Mouse (Mus musculus) embryonic facial prominence, embryonic 12.5 days (tissue): ENCODE measurements around the gene Chrdl2. TPM values are rescaled to one million over a fixed set of nuclear protein-coding genes. Genes with fewer than 3 reads are reported as not detected.

Source experiments
- ATAC-seq: fragments of 200-750 bp; cut with Nextera tagmentation; 2 replicates; pipeline ENCODE4 v1.8.0; 2017; ENCODE audit not compliant: insufficient number of reproducible peaks, insufficient read depth, low FRiP score, low TSS enrichment
- H3K27ac ChIP-seq: fragments of 300-500 bp; sonication (generic); 2 replicates; pipeline ENCODE4 v1.5.1; 2016; ENCODE audit warnings: mild to moderate bottlenecking
- H3K27me3 ChIP-seq: fragments of 300-500 bp; sonication (generic); 2 replicates; pipeline ENCODE4 v1.6.1; 2016; ENCODE audit warnings: mild to moderate bottlenecking, moderate library complexity
- H3K36me3 ChIP-seq: fragments of 300-500 bp; sonication (generic); 2 replicates; pipeline ENCODE4 v1.6.1; 2016; ENCODE audit warnings: mild to moderate bottlenecking
- H3K4me1 ChIP-seq: fragments of 300-500 bp; sonication (generic); 2 replicates; pipeline ENCODE4 v1.6.1; 2016
- H3K4me2 ChIP-seq: fragments of 300-500 bp; sonication (generic); replicated peaks from 2 replicates; pipeline ENCODE4 v1.6.1; 2016; ENCODE audit warnings: mild to moderate bottlenecking, moderate library complexity
- H3K4me3 ChIP-seq: fragments of 300-500 bp; sonication (generic); 2 replicates; pipeline ENCODE4 v1.5.1; 2016; ENCODE audit warnings: mild to moderate bottlenecking
- H3K9ac ChIP-seq: fragments of 300-500 bp; sonication (generic); 2 replicates; pipeline ENCODE4 v1.6.1; 2016; ENCODE audit warnings: mild to moderate bottlenecking, moderate library complexity
- H3K9me3 ChIP-seq: fragments of 300-500 bp; sonication (generic); 2 replicates; pipeline ENCODE4 v1.6.1; 2016; ENCODE audit warnings: mild to moderate bottlenecking, moderate library complexity
- WGBS: fragments of 180-500 bp; shearing (Covaris S2); methylation state at CpG from one replicate; pipeline ENCODE4 v1.1.7; 2016; 5-methylcytosine and 5-hydroxymethylcytosine counted together
- polyA plus RNA-seq: library from polyadenylated mRNA; unstranded; fragments of >200 nt; fragmentation: Nextera tagmentation; extraction: Ambion mirVana; gene quantifications from 2 replicates; pipeline ENCODE4 v1.2.1, GENCODE M21; 2016

Chrdl2 gene
- polyA plus RNA-seq, 1 experiment from 2014 or later = 1.7 TPM

DNA sequence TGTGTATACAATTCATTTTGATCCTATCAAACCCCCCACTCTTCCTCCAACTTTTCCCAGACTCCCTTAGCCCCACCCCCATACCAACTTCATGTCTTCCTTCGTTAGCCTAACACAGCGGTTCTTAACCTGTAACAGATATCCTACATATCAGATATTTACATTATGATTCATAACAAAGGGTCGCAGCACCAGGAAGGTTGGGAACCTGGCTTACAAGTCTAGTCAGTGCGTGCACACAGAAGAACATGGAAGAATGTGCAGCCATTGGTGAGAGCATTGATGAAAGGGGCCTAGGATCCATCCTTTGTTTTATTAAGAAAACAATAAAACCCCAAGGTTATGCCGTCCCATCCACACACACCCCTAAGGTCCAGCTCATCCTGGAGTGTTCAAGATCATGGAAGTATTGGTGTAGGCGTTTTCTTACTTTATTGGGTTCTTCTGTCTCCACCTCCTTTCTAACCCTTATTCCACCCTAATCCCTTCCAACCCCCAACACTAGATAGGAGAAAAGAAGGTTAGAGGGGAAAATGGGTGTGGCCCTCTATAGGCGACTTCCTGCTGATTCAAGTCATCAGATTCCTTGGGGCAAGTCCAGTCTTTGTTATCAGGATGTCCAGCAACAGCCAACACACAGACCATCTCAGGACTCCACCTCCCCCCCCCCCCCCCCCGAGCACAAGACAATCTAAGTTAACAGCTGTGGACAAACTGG lies 14.8 kb upstream of the Chrdl2 start:
- Histone ChIP-seq H3K9me3 (no peaks in the 10 kb centered on the region), H3K9ac (no peak overlapping the region), H3K4me3 (no peak overlapping the region), H3K4me1 (no peaks in the 10 kb centered on the region), H3K36me3 (no peaks in the 10 kb centered on the region), H3K27me3 (no peaks in the 10 kb centered on the region), H3K4me2 (no peak overlapping the region), H3K27ac (no peak overlapping the region)
- ATAC-seq = no peak
- 84% methylated on average over 8 of the region's 8 CpGs for WGBS

DNA sequence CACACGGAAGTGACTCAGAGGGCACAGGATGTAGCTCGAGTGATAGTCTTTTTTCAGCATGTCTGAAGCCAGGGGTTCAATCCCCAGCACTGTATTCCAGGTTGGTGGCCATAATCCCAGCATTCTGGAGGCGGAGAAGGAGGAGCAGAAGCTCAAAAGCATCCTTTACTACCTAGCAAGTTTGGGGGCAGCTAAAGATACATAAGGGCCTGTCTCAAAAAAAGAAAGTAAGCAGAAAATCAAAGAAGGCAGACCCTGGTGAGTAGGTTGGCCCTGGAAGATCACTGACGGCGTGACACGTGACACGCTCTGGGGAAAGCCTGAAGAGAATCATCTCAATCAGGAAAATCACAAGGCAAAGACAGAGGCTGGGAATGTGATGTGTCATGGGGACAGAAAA lies 12.8 kb upstream of the Chrdl2 start:
- no peak overlapping the region for H3K4me3 ChIP-seq
- 88% methylated on average over 7 of the region's 7 CpGs for WGBS
- no peak overlapping the region for H3K9ac ChIP-seq
- H3K27ac ChIP-seq = no peak overlapping the region
- no peaks in the 10 kb centered on the region for H3K27me3 ChIP-seq
- H3K4me1 ChIP-seq = no peaks in the 10 kb centered on the region
- no peaks in the 10 kb centered on the region for H3K9me3 ChIP-seq
- H3K36me3 ChIP-seq = no peaks in the 10 kb centered on the region
- no peak overlapping the region for H3K4me2 ChIP-seq
- no peak for ATAC-seq

GRCm38 (mm10) chr7:99995186-99995585 lies 10.8 kb upstream of the Chrdl2 start:
- Histone ChIP-seq H3K4me1 (no peaks in the 10 kb centered on the region), H3K27me3 (no peaks in the 10 kb centered on the region), H3K36me3 (no peaks in the 10 kb centered on the region), H3K9ac (no peak overlapping the region), H3K9me3 (no peaks in the 10 kb centered on the region), H3K4me3 (no peak overlapping the region), H3K4me2 (no peak overlapping the region), H3K27ac (no peak overlapping the region)
- no peak for ATAC-seq
- WGBS = 78% methylated on average over 7 of the region's 7 CpGs

DNA sequence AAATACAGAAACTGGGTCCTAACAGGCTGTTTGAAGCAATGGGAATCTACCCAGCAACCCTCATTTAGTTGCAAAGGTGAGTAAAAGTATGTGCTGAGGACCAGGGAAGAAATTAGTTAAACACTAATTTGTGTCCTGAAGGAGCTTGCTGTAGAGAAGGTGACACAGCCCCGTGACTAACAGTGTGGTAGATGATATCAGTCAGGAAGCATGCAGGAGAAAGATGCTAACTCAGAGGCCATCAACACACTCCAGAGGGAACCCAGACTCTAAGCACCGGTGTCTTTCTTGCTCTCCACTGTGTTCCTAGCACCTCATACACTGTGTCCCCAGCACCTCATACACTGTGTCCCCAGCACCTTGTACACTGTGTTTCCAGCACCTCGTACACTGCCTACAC lies 7.3 kb upstream of the Chrdl2 start:
- Histone ChIP-seq H3K27ac (no peak overlapping the region), H3K4me1 (no peaks in the 10 kb centered on the region), H3K9me3 (no peaks in the 10 kb centered on the region), H3K36me3 (no peaks in the 10 kb centered on the region), H3K9ac (no peak overlapping the region), H3K27me3 (0 out of 2 replicates have a peak, but pooled peaks cover 3% of the 10 kb centered on the region), H3K4me2 (no peak overlapping the region), H3K4me3 (no peak overlapping the region)
- WGBS = 75% methylated on average over 3 of the region's 3 CpGs
- no peak for ATAC-seq

DNA sequence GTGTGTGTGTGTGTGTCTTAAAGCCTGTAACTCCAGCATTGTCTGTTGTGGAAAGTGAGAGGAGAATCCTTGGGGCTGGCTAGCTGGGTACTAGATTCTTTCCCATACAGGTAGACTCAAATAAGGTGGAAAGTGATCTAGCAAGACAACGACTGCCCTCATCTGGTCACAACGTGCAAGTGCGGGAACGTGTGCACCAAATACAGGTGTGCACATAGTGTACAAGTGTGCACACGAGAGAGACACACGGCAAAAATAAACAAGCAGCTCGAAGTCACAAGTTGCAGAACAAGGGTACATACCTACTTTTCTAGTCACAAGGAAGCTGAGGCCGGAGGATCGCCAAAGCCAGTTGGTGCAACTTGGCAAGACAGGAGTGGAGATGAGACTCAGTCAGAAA lies 2.2 kb upstream of the Chrdl2 start:
- no peak for ATAC-seq
- Histone ChIP-seq H3K4me3 (no peak overlapping the region), H3K27me3 (peaks cover 51% of the 10 kb centered on the region), H3K4me2 (no peak overlapping the region), H3K36me3 (no peaks in the 10 kb centered on the region), H3K9me3 (no peaks in the 10 kb centered on the region), H3K27ac (no peak overlapping the region), H3K9ac (no peak overlapping the region), H3K4me1 (peaks cover 16% of the 10 kb centered on the region)
- 59% methylated on average over 9 of the region's 9 CpGs for WGBS

GRCm38 (mm10) chr7:100006411-100006810 lies 439 bp downstream of the Chrdl2 start:
- no peaks in the 10 kb centered on the region for H3K9me3 ChIP-seq
- H3K4me3 ChIP-seq = peak overlapping the region; percentile 50
- H3K27me3 ChIP-seq = peaks cover 61% of the 10 kb centered on the region
- H3K4me1 ChIP-seq = peaks cover 16% of the 10 kb centered on the region
- H3K4me2 ChIP-seq = peak overlapping the region; percentile 96
- ATAC-seq = no peak
- 5% methylated on average over 11 of the region's 11 CpGs for WGBS
- H3K36me3 ChIP-seq = no peaks in the 10 kb centered on the region
- no peak overlapping the region for H3K27ac ChIP-seq
- H3K9ac ChIP-seq = 0 out of 2 replicates have a peak overlapping the region, but pooled peaks have one; percentile 55

GRCm38 (mm10) chr7:100008765-100009164 lies 2.8 kb downstream of the Chrdl2 start:
- 91% methylated on average over 4 of the region's 4 CpGs for WGBS
- Histone ChIP-seq H3K27me3 (peaks cover 60% of the 10 kb centered on the region), H3K9ac (no peak overlapping the region), H3K27ac (no peak overlapping the region), H3K4me2 (no peak overlapping the region), H3K4me1 (peaks cover 16% of the 10 kb centered on the region), H3K4me3 (no peak overlapping the region), H3K36me3 (no peaks in the 10 kb centered on the region), H3K9me3 (no peaks in the 10 kb centered on the region)
- ATAC-seq = no peak

GRCm38 (mm10) chr7:100009640-100010039 lies 3.7 kb downstream of the Chrdl2 start:
- Histone ChIP-seq H3K27me3 (peaks cover 53% of the 10 kb centered on the region), H3K4me3 (no peak overlapping the region), H3K4me2 (no peak overlapping the region), H3K27ac (no peak overlapping the region), H3K4me1 (peaks cover 16% of the 10 kb centered on the region), H3K36me3 (no peaks in the 10 kb centered on the region), H3K9ac (no peak overlapping the region), H3K9me3 (no peaks in the 10 kb centered on the region)
- ATAC-seq = no peak
- 9% methylated on average over 11 of the region's 11 CpGs for WGBS

DNA sequence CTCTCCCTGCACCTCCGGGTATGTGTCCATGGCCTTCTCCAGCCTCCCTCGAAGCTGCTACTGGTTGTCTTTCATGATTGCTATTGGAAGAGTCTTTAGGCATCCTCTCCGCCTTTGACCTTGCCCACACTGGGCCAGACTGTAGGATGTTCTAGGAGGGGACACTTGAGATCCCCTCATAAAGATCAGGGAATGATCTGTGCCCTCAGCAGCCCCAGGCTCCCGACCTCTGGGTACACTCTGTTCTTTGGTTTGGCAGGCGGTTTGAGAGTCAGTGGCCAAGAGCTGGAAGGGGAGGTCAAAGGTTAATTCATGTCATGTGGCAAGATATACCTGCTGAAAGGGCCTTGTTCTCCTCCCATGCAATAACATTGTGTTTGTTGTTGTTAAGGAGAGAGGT lies 4.7 kb downstream of the Chrdl2 start:
- Histone ChIP-seq H3K9ac (no peak overlapping the region), H3K9me3 (no peaks in the 10 kb centered on the region), H3K4me1 (peaks cover 8% of the 10 kb centered on the region), H3K4me2 (no peak overlapping the region), H3K36me3 (no peaks in the 10 kb centered on the region), H3K27me3 (peaks cover 42% of the 10 kb centered on the region), H3K27ac (no peak overlapping the region), H3K4me3 (no peak overlapping the region)
- no peak for ATAC-seq
- 17% methylated on average over 5 of the region's 5 CpGs for WGBS

- no peaks in the 10 kb centered on the region for H3K4me1 ChIP-seq
- H3K27ac ChIP-seq = no peak overlapping the region
- no peak overlapping the region for H3K9ac ChIP-seq
- 52% methylated on average over 8 of the region's 8 CpGs for WGBS
- no peak overlapping the region for H3K4me2 ChIP-seq
- H3K9me3 ChIP-seq = no peaks in the 10 kb centered on the region
- H3K27me3 ChIP-seq = peaks cover 28% of the 10 kb centered on the region
- H3K36me3 ChIP-seq = no peaks in the 10 kb centered on the region
- H3K4me3 ChIP-seq = no peak overlapping the region
- no peak for ATAC-seq
Observed at GRCm38 (mm10) chr7:100012085-100012484, 6.1 kb downstream of the Chrdl2 start.

- no peak overlapping the region for H3K9ac ChIP-seq
- H3K27ac ChIP-seq = no peak overlapping the region
- no peak overlapping the region for H3K4me2 ChIP-seq
- H3K4me1 ChIP-seq = no peaks in the 10 kb centered on the region
- peaks cover 24% of the 10 kb centered on the region for H3K27me3 ChIP-seq
- WGBS = 20% methylated on average over 6 of the region's 6 CpGs
- no peak for ATAC-seq
- H3K4me3 ChIP-seq = no peak overlapping the region
- H3K9me3 ChIP-seq = no peaks in the 10 kb centered on the region
- H3K36me3 ChIP-seq = no peaks in the 10 kb centered on the region
Observed at GRCm38 (mm10) chr7:100012515-100012914, 6.5 kb downstream of the Chrdl2 start.

DNA sequence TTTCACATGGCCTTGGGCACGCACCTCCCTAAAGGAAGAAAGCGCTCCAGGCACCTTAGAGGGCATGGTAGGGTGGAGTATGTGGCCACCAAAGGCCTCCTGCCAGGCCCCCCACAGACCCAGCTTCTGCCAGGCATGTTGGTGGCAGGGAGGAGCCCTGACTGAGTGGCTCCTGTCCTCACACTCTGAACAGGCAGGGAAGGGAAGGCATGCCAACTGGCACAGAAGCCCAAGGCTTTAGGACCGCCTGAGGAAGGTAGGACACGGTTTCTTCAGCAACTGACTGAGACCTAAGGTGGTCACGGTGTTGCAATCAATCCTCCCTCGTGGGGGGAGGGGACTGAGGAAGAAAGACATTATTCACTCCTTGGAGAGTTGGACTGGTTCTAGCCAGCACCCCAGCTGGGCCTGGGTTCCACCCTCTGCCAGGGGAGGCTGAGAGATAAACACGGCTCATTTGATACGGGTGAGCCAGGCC lies 8.2 kb downstream of the Chrdl2 start:
- no peak for ATAC-seq
- no peaks in the 10 kb centered on the region for H3K4me1 ChIP-seq
- peaks cover 8% of the 10 kb centered on the region; the same call in 1 of the 2 replicates for H3K27me3 ChIP-seq
- no peak overlapping the region for H3K4me3 ChIP-seq
- no peak overlapping the region for H3K4me2 ChIP-seq
- H3K27ac ChIP-seq = no peak overlapping the region
- H3K9ac ChIP-seq = no peak overlapping the region
- H3K9me3 ChIP-seq = no peaks in the 10 kb centered on the region
- no peaks in the 10 kb centered on the region for H3K36me3 ChIP-seq
- 52% methylated on average over 8 of the region's 8 CpGs for WGBS
